Mouse (Mus musculus) limb, embryonic 11.5 days (tissue): ENCODE measurements around the gene Ksr1. TPM values are rescaled to one million over a fixed set of nuclear protein-coding genes. Genes with fewer than 3 reads are reported as not detected.

Source experiments
- ATAC-seq: fragments of 200-750 bp; cut with Nextera tagmentation; 2 replicates; pipeline ENCODE4 v1.8.0; 2017; ENCODE audit warnings: low read depth; ENCODE audit not compliant: insufficient number of reproducible peaks, low FRiP score, low TSS enrichment
- DNase-seq: peaks from one replicate; pipeline ENCODE4 v3.0.0-alpha.2; 2015; ENCODE audit warnings: low spot score
- H3K27ac ChIP-seq: fragments of 300-500 bp; sonication (generic); replicated peaks from 2 replicates; pipeline ENCODE4 v1.5.1; 2014; ENCODE audit warnings: low read depth, mild to moderate bottlenecking, low read length
- H3K27me3 ChIP-seq: fragments of 300-500 bp; sonication (generic); 2 replicates; pipeline ENCODE4 v1.6.1; 2014; ENCODE audit warnings: mild to moderate bottlenecking, low read length, mixed read lengths; ENCODE audit not compliant: control insufficient read depth, insufficient read depth
- H3K36me3 ChIP-seq: fragments of 300-500 bp; sonication (generic); 2 replicates; pipeline ENCODE4 v1.6.1; 2014; ENCODE audit warnings: mild to moderate bottlenecking, low read length, moderate library complexity, mixed read lengths; ENCODE audit not compliant: control insufficient read depth, insufficient read depth
- H3K4me1 ChIP-seq: fragments of 300-500 bp; sonication (generic); 2 replicates; pipeline ENCODE4 v1.6.1; 2014; ENCODE audit warnings: low read length, mixed read lengths; ENCODE audit not compliant: control insufficient read depth, insufficient read depth
- H3K4me2 ChIP-seq: fragments of 300-500 bp; sonication (generic); 2 replicates; pipeline ENCODE4 v1.6.1; 2014; ENCODE audit warnings: low read depth, mild to moderate bottlenecking, moderate library complexity; ENCODE audit not compliant: severe bottlenecking
- H3K4me3 ChIP-seq: fragments of 300-500 bp; sonication (generic); 2 replicates; pipeline ENCODE4 v1.5.1; 2014; ENCODE audit warnings: low read depth, low read length
- H3K9ac ChIP-seq: fragments of 300-500 bp; sonication (generic); 2 replicates; pipeline ENCODE4 v1.6.1; 2014; ENCODE audit warnings: mild to moderate bottlenecking, low read length
- H3K9me3 ChIP-seq: fragments of 300-500 bp; sonication (generic); 2 replicates; pipeline ENCODE4 v1.6.1; 2016; ENCODE audit warnings: low read length; ENCODE audit not compliant: control insufficient read depth
- WGBS: fragments of 180-500 bp; shearing (Covaris S2); extraction: QIAGEN DNeasy Blood & Tissue Kit; methylation state at CpG from one replicate; pipeline ENCODE4 v1.1.7; 2014; 5-methylcytosine and 5-hydroxymethylcytosine counted together
- polyA plus RNA-seq: library from polyadenylated mRNA; unstranded; fragments of >200 nt; fragmentation: Nextera tagmentation; extraction: Ambion mirVana; gene quantifications from 2 replicates; pipeline ENCODE4 v1.2.1, GENCODE M21; 2014

The Ksr1 gene
- polyA plus RNA-seq, 1 experiment from 2014 or later: 2.2 TPM

GRCm38 (mm10) chr11:79086787-79087186 lies 59.4 kb downstream of the Ksr1 start:
- DNase-seq (no peak), ATAC-seq (no peak)
- H3K4me1 ChIP-seq: 0 out of 2 replicates have a peak, but pooled peaks cover 3% of the 10 kb centered on the region
- no peaks in the 10 kb centered on the region for H3K27me3 ChIP-seq
- H3K36me3 ChIP-seq: no peaks in the 10 kb centered on the region
- H3K9me3 ChIP-seq: no peaks in the 10 kb centered on the region
- H3K27ac ChIP-seq: no peak overlapping the region
- H3K4me3 ChIP-seq: no peak overlapping the region
- H3K9ac ChIP-seq: no peak overlapping the region
- H3K4me2 ChIP-seq: no peak overlapping the region
- 86% methylated on average over 12 of the region's 12 CpGs for WGBS

DNA sequence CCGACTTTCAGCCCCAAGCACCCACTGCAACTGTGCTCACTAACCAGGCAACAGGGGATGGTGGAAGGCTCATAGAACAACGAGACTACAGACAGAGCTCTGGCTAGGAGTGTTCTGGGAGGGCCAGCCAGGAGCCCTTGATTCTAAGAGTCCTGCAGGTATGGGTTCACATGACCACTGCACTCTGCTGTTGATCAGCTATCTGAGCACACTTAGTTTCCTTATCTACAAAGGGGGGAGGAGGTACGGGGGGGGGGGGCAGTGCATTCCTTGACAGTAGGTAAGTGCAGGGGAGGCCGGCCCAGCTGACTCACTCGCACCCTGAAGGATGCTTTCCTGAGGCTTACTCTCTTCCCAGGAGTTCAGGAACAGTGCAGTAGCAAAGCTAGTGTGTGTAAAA lies 61.1 kb downstream of the Ksr1 start:
- WGBS: 54% methylated on average over 5 of the region's 5 CpGs
- Histone ChIP-seq H3K4me2 (no peak overlapping the region), H3K9ac (no peak overlapping the region), H3K9me3 (no peaks in the 10 kb centered on the region), H3K4me1 (0 out of 2 replicates have a peak, but pooled peaks cover 3% of the 10 kb centered on the region), H3K36me3 (no peaks in the 10 kb centered on the region), H3K4me3 (no peak overlapping the region), H3K27me3 (no peaks in the 10 kb centered on the region), H3K27ac (no peak overlapping the region)
- DNase-seq: no peak
- ATAC-seq: no peak

- no peaks in the 10 kb centered on the region for H3K27me3 ChIP-seq
- 0 out of 2 replicates have a peak, but pooled peaks cover 3% of the 10 kb centered on the region for H3K4me1 ChIP-seq
- no peak for ATAC-seq
- no peak overlapping the region for H3K9ac ChIP-seq
- H3K36me3 ChIP-seq: no peaks in the 10 kb centered on the region
- H3K4me2 ChIP-seq: no peak overlapping the region
- no peak overlapping the region for H3K4me3 ChIP-seq
- H3K27ac ChIP-seq: no peak overlapping the region
- no peaks in the 10 kb centered on the region for H3K9me3 ChIP-seq
- DNase-seq: no peak
- WGBS: 69% methylated on average over 11 of the region's 11 CpGs
These were observed 63.2 kb downstream of the Ksr1 start for GRCm38 (mm10) chr11:79083018-79083441.

GRCm38 (mm10) chr11:79080965-79081891 lies 65.0 kb downstream of the Ksr1 start:
- Histone ChIP-seq H3K4me1 (peaks cover 6% of the 10 kb centered on the region; the same call in 1 of the 2 replicates), H3K9me3 (no peaks in the 10 kb centered on the region), H3K4me2 (no peak overlapping the region), H3K27ac (no peak overlapping the region), H3K27me3 (no peaks in the 10 kb centered on the region), H3K4me3 (no peak overlapping the region), H3K9ac (no peak overlapping the region), H3K36me3 (no peaks in the 10 kb centered on the region)
- 63% methylated on average over 16 of the region's 16 CpGs for WGBS
- DNase-seq (no peak), ATAC-seq (no peak)

- no peak for DNase-seq
- no peak overlapping the region for H3K4me2 ChIP-seq
- no peaks in the 10 kb centered on the region for H3K36me3 ChIP-seq
These were observed 66.1 kb downstream of the Ksr1 start for GRCm38 (mm10) chr11:79080081-79080480.

GRCm38 (mm10) chr11:79076484-79076883 lies 69.7 kb downstream of the Ksr1 start:
- Histone ChIP-seq H3K9me3 (no peaks in the 10 kb centered on the region), H3K9ac (no peak overlapping the region), H3K27me3 (no peaks in the 10 kb centered on the region), H3K4me2 (no peak overlapping the region), H3K27ac (no peak overlapping the region), H3K36me3 (no peaks in the 10 kb centered on the region), H3K4me1 (peaks cover 16% of the 10 kb centered on the region), H3K4me3 (no peak overlapping the region)
- no peak for ATAC-seq
- DNase-seq: no peak
- 71% methylated on average over 12 of the region's 12 CpGs for WGBS

More at GRCm38 (mm10) chr11:79080081-79080480, 66.1 kb downstream of the Ksr1 start:
- WGBS: 84% methylated on average over 6 of the region's 6 CpGs
- H3K9me3 ChIP-seq: no peaks in the 10 kb centered on the region
- H3K4me3 ChIP-seq: no peak overlapping the region
- no peaks in the 10 kb centered on the region for H3K27me3 ChIP-seq
- peaks cover 16% of the 10 kb centered on the region for H3K4me1 ChIP-seq
- no peak overlapping the region for H3K9ac ChIP-seq
- ATAC-seq: no peak
- no peak overlapping the region for H3K27ac ChIP-seq

DNA sequence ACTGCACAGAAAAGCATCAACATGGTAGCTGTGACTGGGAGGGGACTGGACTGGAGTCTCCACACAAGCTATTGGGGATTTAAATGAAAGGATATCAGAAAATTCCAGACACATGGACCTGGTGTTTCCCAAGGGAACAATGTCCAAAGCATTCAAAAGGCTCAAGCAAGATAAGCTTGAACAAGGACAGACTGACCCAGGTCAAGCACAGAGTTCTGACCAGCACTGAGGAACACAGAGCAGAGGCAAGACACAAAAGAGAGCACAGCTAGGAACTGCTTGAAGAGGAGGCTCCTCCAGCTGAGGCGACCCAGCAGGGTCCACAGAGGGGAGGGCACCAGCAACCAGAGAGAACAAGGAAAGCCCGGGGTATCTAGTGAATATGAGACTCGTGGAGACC lies 71.2 kb downstream of the Ksr1 start:
- peaks cover 16% of the 10 kb centered on the region for H3K4me1 ChIP-seq
- H3K9me3 ChIP-seq: no peaks in the 10 kb centered on the region
- no peaks in the 10 kb centered on the region for H3K36me3 ChIP-seq
- no peak overlapping the region for H3K4me3 ChIP-seq
- H3K4me2 ChIP-seq: no peak overlapping the region
- H3K9ac ChIP-seq: no peak overlapping the region
- ATAC-seq: no peak
- DNase-seq: no peak
- no peaks in the 10 kb centered on the region for H3K27me3 ChIP-seq
- WGBS: 79% methylated on average over 3 of the region's 3 CpGs
- no peak overlapping the region for H3K27ac ChIP-seq

DNA sequence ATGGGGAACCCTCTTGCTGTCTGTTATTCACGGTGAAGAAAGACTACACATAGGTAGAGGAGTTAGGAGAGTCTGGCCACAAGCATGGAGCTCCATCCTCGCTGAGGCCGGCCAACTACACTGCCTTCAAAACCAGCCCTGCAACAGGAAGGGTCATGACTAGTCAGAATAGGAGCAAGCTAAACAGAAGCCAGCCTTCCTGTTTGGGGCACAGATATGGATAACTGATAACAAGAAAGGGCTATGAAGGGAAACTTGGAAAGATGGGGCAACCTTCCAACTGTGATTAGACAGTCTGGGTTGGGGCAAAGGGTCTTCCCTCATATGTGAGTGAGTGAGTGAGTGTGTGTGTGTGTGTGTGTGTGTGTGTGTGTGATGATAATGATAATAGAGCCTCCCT lies 71.6 kb downstream of the Ksr1 start:
- Histone ChIP-seq H3K9ac (no peak overlapping the region), H3K4me2 (no peak overlapping the region), H3K4me3 (no peak overlapping the region), H3K27me3 (no peaks in the 10 kb centered on the region), H3K4me1 (peaks cover 16% of the 10 kb centered on the region), H3K9me3 (no peaks in the 10 kb centered on the region), H3K27ac (no peak overlapping the region), H3K36me3 (no peaks in the 10 kb centered on the region)
- DNase-seq (no peak), ATAC-seq (no peak)
- 90% methylated on average over 3 of the region's 3 CpGs for WGBS
